Mouse (Mus musculus): ENCODE data around the gene Ttc34. TPM values are rescaled to one million over a fixed set of nuclear protein-coding genes. Genes with fewer than 3 reads are reported as not detected.

Ttc34 gene
- polyA plus RNA-seq, 1 experiment from 2014 or later = not detected

DNA sequence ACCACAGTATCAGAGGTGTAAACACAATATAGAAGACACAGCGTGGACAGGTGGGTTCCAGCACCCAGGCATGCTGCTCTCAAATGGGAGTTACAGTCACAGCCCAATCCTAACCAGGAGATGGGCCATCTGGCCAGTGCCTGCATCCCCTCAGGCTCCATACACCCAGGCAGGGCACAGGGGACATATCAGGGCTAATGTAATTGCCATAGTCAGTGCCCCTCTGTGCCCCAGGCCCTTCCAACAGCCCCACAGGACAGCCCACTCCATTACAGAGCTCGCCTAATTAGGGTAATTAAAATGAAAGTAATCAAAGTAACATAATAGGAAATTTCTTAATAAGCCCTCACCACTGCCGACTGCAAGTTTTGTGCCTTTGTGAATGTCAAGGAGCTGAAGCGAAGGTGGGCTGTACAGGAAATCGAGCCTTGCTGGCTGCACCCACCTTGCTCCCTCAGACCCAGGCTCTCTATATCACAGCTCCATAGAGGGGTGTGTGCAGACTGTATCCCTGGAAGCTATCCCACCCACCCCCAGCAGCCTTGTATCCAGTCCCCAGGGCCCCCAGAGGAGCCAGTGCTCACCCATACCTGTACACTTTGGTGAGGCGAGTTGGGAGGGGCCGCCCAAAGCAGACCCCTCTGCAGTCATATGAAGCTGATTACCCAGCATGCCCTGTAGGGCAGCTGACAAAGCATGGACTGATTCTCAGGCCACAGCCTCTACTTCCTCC lies 910 bp upstream of the Ttc34 start:
- Histone ChIP-seq H3K27ac (no peak overlapping the region), H3K4me1 (replicated peaks) (no peaks in the 10 kb centered on the region), H3K9ac (no peak overlapping the region), H3K27me3 (replicated peaks) (no peaks in the 10 kb centered on the region; the same call in 1 of the 2 replicates), H3K4me3 (replicated peaks) (no peak overlapping the region), H3K4me2 (replicated peaks) (no peak overlapping the region), H3K9me3 (no peaks in the 10 kb centered on the region), H3K36me3 (no peaks in the 10 kb centered on the region)
- WGBS = 77% methylated on average over 7 of the region's 7 CpGs
- 0 out of 2 replicates have a peak, but pooled peaks have one; percentile 15 for ATAC-seq

DNA sequence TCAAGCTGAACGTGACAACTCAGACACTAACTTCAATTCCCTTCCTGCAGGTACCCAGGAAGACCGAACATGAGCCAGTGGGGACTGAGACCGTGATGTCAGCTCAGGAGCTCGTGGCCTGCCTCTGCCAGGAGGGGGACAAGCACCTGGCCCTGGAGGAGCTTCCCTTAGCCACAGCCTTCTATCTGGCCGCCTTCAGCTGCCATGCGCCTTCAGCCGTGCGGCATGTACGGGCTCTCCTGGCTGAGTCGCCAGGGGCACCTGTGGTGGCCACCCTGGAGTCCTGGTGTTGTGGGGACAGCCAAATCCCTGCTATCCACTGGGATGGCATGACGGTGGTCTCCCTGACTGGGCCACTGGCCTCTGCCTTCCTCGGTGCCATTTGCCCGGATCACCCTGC lies 1.5 kb downstream of the Ttc34 start:
- WGBS = 88% methylated on average over 13 of the region's 13 CpGs
- no peaks in the 10 kb centered on the region for H3K36me3 ChIP-seq
- H3K9me3 ChIP-seq = no peaks in the 10 kb centered on the region
- H3K4me1 ChIP-seq (replicated peaks) = no peaks in the 10 kb centered on the region
- H3K4me3 ChIP-seq (replicated peaks) = no peak overlapping the region
- H3K27ac ChIP-seq = no peak overlapping the region
- H3K27me3 ChIP-seq (replicated peaks) = no peaks in the 10 kb centered on the region; the same call in 1 of the 2 replicates
- H3K4me2 ChIP-seq (replicated peaks) = no peak overlapping the region
- no peak overlapping the region for H3K9ac ChIP-seq
- ATAC-seq = 0 out of 2 replicates have a peak, but pooled peaks have one; percentile 15

DNA sequence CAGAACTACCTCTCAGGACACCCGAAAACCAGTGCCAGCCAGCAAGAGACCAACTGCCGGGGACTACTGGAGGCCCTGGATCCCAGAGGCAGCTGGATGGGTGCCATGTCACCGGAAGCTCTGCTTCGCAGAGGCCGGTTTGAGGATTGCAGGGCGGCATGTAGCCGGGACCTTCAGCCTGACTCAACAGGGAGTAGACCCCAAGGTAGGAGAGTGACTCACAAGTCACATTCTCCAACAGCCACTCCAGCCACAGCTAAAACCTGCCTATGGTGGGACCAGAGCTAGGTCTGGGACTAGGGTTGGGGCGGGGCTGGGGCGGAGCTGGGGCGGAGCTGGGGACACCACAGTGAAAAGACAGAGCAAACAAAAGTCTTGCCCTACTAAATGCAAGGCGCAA lies 2.1 kb downstream of the Ttc34 start:
- Histone ChIP-seq H3K36me3 (no peaks in the 10 kb centered on the region), H3K9ac (no peak overlapping the region), H3K4me1 (replicated peaks) (no peaks in the 10 kb centered on the region), H3K4me2 (replicated peaks) (no peak overlapping the region), H3K27me3 (replicated peaks) (no peaks in the 10 kb centered on the region; the same call in 1 of the 2 replicates), H3K4me3 (replicated peaks) (no peak overlapping the region), H3K27ac (no peak overlapping the region), H3K9me3 (no peaks in the 10 kb centered on the region)
- ATAC-seq = peak; percentile 25; the same call in 1 of the 2 replicates
- 50% methylated on average over 11 of the region's 11 CpGs for WGBS

DNA sequence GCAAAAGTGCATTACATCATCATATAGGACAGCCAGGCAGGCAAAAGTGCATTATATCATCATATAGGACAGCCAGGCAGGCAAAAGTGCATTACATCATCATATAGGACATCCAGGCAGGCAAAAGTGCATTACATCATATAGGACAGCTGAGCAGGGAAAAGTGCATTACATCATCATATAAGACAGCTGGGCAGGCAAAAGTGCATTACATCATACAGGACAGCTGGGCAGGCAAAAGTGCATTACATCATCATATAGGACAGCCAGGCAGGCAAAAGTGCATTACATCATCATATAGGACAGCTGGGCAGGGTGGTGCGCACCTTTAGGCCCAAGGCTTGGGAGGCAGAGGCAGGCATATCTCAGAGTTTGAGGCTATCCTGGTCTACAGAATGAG lies 15.4 kb downstream of the Ttc34 start:
- Histone ChIP-seq H3K4me1 (replicated peaks) (0 out of 2 replicates have a peak, but pooled peaks cover 5% of the 10 kb centered on the region), H3K9me3 (no peaks in the 10 kb centered on the region), H3K4me3 (replicated peaks) (no peak overlapping the region), H3K9ac (no peak overlapping the region), H3K4me2 (replicated peaks) (no peak overlapping the region), H3K36me3 (no peaks in the 10 kb centered on the region), H3K27ac (no peak overlapping the region), H3K27me3 (replicated peaks) (peaks cover 23% of the 10 kb centered on the region)
- WGBS = 87% methylated on average over 1 of the region's 1 CpGs
- ATAC-seq = no peak

DNA sequence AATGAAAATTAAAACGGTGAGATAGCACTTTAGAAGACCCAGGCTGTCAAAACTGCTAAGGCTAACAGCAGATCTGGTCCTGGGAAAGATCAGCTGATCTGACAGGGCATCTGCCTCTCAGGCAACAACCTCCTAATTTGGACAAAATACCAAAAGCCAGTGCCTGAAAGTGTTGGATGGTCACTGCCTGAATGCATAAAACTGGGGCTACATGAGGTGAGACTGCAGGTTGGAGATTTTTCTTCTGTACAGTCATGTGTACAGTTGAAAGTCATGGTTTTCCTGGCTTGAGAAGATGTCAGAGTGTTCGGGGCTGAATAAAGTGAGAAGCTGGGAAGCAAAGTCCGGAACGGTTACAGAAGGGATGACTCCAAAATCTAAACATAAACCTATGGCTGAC lies 16.6 kb downstream of the Ttc34 start:
- no peak for ATAC-seq
- Histone ChIP-seq H3K36me3 (no peaks in the 10 kb centered on the region), H3K9me3 (no peaks in the 10 kb centered on the region), H3K27ac (no peak overlapping the region), H3K4me1 (replicated peaks) (0 out of 2 replicates have a peak, but pooled peaks cover 5% of the 10 kb centered on the region), H3K4me2 (replicated peaks) (no peak overlapping the region), H3K27me3 (replicated peaks) (peaks cover 23% of the 10 kb centered on the region), H3K9ac (no peak overlapping the region), H3K4me3 (replicated peaks) (no peak overlapping the region)
- 58% methylated on average over 4 of the region's 4 CpGs for WGBS

DNA sequence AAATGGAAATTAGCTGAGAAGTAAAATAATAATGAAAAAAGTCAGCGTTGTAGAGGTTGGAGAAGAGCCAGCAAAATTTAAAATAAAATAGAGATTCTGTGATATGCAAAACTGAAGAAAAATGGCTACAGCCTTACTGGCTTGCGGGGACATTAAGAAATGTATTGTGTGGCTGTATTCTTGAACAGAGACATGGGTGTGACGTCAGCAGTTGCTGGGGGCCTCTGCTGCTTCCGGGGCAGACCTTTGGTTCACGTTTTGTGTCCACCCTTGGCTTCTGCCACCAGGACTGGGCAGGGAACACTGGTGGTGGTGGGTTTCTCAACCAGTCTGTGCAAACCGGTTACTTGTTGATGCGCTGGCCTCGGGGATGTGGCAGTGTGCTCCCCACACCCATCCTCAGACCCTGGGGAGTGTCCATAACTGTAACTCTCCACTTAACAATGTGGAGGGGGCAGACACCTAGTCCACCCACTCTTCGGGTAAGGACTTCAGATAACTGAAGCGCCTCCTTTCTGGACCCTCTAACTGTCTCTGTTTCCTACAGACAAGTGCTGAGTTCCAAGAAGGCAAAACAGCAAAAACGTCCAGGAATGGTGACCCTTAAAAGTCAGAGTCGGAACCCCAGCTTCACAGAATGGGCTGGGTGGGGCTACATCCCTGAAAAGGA lies 17.6 kb downstream of the Ttc34 start:
- ATAC-seq = no peak
- Histone ChIP-seq H3K9ac (no peak overlapping the region), H3K4me2 (replicated peaks) (peak overlapping the region; percentile 98; the same call in 1 of the 2 replicates), H3K4me3 (replicated peaks) (no peak overlapping the region), H3K36me3 (no peaks in the 10 kb centered on the region), H3K27ac (no peak overlapping the region), H3K27me3 (replicated peaks) (peaks cover 23% of the 10 kb centered on the region), H3K9me3 (no peaks in the 10 kb centered on the region), H3K4me1 (replicated peaks) (0 out of 2 replicates have a peak, but pooled peaks cover 5% of the 10 kb centered on the region)
- 53% methylated on average over 12 of the region's 12 CpGs for WGBS

DNA sequence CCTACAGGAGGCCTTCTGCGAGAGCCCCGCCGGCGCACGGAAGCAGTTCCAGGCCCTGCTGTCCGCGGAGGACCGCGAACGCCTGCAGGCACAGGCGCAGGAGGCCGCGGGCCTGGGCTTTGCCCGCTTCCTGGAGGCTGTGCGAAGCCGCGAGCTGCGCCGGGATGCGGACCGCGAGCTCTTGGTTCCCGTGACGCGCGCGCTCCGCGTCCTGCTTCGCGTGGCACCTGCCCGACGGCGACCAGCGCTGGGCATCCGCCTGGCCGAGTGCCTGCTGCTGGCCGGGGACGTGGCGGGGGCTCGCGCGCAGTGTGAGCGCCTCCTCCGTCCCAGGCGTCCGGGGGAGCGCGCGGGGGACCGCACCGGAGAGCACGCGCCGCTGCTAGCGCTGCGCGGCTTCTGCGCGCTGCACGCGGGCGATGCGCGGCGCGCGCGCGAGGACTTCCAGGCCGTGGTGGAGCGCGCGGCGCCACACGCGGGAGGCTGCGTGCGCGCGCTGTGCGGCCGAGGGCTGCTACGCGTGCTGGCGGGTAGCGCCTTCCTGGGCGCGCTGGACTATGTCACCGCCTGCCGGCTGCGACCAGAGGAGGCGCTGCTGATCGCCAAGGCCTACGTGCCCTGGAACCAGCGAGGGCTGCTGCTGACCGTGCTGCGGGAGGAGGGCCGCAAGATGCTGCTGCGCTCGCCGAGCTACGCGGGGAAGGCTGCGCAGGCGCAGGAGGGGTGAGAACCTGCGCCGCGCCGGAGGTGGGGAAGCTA lies 18.6 kb downstream of the Ttc34 start:
- peak overlapping the region; percentile 55 for H3K4me3 ChIP-seq (replicated peaks)
- no peaks in the 10 kb centered on the region for H3K9me3 ChIP-seq
- under 1% methylated on average over 110 of the region's 110 CpGs for WGBS
- no peak overlapping the region for H3K27ac ChIP-seq
- peak overlapping the region; percentile 98 for H3K4me2 ChIP-seq (replicated peaks)
- H3K4me1 ChIP-seq (replicated peaks) = 0 out of 2 replicates have a peak, but pooled peaks cover 5% of the 10 kb centered on the region
- ATAC-seq = peak; percentile 95
- no peaks in the 10 kb centered on the region for H3K36me3 ChIP-seq
- peak overlapping the region; percentile 34 for H3K9ac ChIP-seq
- peaks cover 23% of the 10 kb centered on the region for H3K27me3 ChIP-seq (replicated peaks)

DNA sequence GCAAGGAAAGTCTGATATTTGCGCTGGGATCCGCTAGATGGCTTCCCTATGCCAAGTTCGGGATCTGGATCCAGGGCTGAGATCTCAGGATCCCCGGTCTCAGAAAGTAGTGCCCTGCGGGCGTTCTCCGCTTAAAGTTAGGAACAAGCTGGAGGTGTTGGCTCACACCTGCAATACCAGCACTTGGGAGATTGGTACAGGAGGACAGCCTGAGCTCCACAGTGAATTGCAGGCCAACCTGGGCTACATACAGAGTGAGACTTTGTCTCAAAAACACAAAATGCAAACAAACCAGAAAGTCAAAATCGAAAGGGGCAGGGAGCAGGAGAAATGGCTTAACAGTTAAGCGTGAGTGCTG lies 19.2 kb downstream of the Ttc34 start:
- Histone ChIP-seq H3K27ac (no peak overlapping the region), H3K9me3 (no peaks in the 10 kb centered on the region), H3K36me3 (no peaks in the 10 kb centered on the region), H3K27me3 (replicated peaks) (peaks cover 23% of the 10 kb centered on the region), H3K9ac (peak overlapping the region; percentile 34), H3K4me3 (replicated peaks) (peak overlapping the region; percentile 55), H3K4me2 (replicated peaks) (peak overlapping the region; percentile 98), H3K4me1 (replicated peaks) (0 out of 2 replicates have a peak, but pooled peaks cover 5% of the 10 kb centered on the region)
- 15% methylated on average over 9 of the region's 9 CpGs for WGBS
- ATAC-seq = no peak

DNA sequence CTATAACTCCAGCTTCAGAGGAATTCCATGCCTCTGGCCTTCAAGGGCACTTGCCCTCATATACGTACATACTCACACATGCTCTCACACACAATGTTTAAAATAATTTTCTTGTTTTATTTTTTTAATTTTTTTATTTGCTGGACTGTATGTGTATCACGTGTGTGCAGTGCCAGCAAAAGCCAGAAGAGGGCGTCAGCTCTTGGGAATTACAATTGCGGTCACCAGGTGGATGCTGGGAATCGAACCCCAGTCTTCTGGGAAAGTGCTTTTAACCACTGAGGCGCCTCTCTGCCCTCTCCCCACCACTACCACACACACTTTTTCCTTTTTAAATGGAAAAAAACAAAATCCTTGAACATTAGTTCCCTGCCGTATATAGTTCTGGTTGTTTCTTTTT lies 19.6 kb downstream of the Ttc34 start:
- 87% methylated on average over 7 of the region's 7 CpGs for WGBS
- no peaks in the 10 kb centered on the region for H3K36me3 ChIP-seq
- 0 out of 2 replicates have a peak, but pooled peaks cover 5% of the 10 kb centered on the region for H3K4me1 ChIP-seq (replicated peaks)
- no peak overlapping the region for H3K27ac ChIP-seq
- no peaks in the 10 kb centered on the region for H3K9me3 ChIP-seq
- H3K9ac ChIP-seq = no peak overlapping the region
- H3K4me3 ChIP-seq (replicated peaks) = no peak overlapping the region
- ATAC-seq = no peak
- H3K4me2 ChIP-seq (replicated peaks) = peak overlapping the region; percentile 98
- H3K27me3 ChIP-seq (replicated peaks) = peaks cover 23% of the 10 kb centered on the region

DNA sequence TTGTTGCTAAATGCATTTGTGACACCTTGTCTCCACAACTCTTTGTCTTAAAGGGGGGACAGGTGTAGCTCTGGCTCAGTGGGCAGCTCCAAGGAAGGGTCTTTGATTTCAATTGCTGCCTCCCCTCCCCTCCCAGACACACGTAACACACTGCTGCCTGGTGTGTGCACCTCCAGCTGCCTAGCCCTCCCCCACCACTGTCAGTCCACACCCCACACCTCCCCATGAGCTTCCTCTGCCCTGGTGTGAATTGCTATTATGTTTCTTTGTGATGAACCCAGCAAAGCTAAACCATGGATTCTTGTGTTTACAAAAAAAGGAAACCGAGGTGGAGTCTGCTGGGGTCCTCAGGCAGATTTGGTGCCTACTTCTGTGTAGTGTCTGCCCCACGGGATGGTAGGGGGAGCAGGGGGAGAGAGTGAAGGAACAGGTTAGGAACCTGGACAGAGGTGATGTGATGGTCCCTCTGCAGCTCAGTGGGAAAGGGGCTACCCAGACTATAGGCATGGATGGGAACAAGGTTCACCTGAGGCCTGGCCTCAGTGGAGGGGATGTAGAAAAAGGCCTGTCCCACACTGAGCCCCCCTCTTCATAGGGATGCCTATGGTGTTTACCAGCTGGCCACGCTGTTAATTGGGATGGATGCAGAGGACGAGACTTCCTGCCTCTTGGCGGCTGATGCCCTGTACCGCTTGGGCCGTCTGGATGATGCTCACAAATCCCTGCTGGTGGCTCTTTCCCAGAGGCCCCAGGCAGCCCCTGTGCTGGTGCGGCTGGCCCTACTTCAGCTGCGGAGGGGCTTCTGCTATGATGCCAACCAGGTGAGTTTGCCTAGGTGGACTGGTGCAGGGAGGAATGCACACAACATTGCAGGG lies 20.3 kb downstream of the Ttc34 start:
- WGBS = 75% methylated on average over 10 of the region's 10 CpGs
- H3K27me3 ChIP-seq (replicated peaks) = peaks cover 23% of the 10 kb centered on the region
- H3K4me3 ChIP-seq (replicated peaks) = no peak overlapping the region
- ATAC-seq = no peak
- H3K36me3 ChIP-seq = no peaks in the 10 kb centered on the region
- H3K4me2 ChIP-seq (replicated peaks) = no peak overlapping the region
- no peak overlapping the region for H3K27ac ChIP-seq
- no peak overlapping the region for H3K9ac ChIP-seq
- no peaks in the 10 kb centered on the region for H3K9me3 ChIP-seq
- 0 out of 2 replicates have a peak, but pooled peaks cover 5% of the 10 kb centered on the region for H3K4me1 ChIP-seq (replicated peaks)

DNA sequence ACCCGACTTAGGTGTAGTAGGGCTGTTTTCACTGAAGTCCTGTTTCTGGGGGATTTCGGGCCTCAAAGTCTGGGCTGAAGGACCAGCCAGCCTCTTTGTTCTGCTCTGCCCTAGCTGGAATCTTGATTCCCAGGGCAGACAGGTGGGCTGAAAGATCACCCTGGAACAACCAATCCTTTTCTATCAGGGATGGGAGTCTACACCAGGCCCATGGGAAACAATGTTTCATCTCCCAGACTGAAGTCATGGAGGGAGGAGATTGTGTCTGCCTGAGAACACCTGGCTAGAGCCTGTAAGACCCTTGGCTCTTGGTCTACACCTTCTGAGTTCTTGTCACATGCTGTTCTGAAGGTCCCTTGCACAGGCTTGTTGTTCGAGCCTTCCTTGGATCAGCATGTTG lies 21.3 kb downstream of the Ttc34 start:
- Histone ChIP-seq H3K27me3 (replicated peaks) (peaks cover 23% of the 10 kb centered on the region), H3K36me3 (no peaks in the 10 kb centered on the region), H3K4me1 (replicated peaks) (0 out of 2 replicates have a peak, but pooled peaks cover 5% of the 10 kb centered on the region), H3K9me3 (no peaks in the 10 kb centered on the region), H3K4me2 (replicated peaks) (no peak overlapping the region), H3K27ac (no peak overlapping the region), H3K4me3 (replicated peaks) (no peak overlapping the region), H3K9ac (no peak overlapping the region)
- ATAC-seq = no peak
- 77% methylated on average over 3 of the region's 3 CpGs for WGBS
